Mouse (Mus musculus): ENCODE measurements around the gene Zfp981.
"Not testable (repeated sequence)": the region's sequence is repeated elsewhere in the genome, so short reads cannot be mapped to it uniquely, and the experiment has no call there.

The Zfp981 gene

GRCm38 (mm10) chr4:146485183-146485939 lies 16.5 kb upstream of the Zfp981 start:
- not testable (repeated sequence) for DNase-seq (ENCODE audit: low read depth, low spot score)

GRCm38 (mm10) chr4:146486753-146487152 lies 15.1 kb upstream of the Zfp981 start:
- not testable (repeated sequence) for DNase-seq (ENCODE audit: low read depth, low spot score)

- DNase-seq (ENCODE audit: low read depth, low spot score) = not testable (repeated sequence)
Measured at GRCm38 (mm10) chr4:146489196-146489595, 12.6 kb upstream of the Zfp981 start.

- not testable (repeated sequence) for DNase-seq (ENCODE audit: low read depth, low spot score)
Measured at GRCm38 (mm10) chr4:146491993-146492392, 9.8 kb upstream of the Zfp981 start.

GRCm38 (mm10) chr4:146492439-146492838 lies 9.4 kb upstream of the Zfp981 start:
- DNase-seq (ENCODE audit: low read depth, low spot score) = no peak

GRCm38 (mm10) chr4:146492851-146493250 lies 9.0 kb upstream of the Zfp981 start:
- DNase-seq (ENCODE audit: low read depth, low spot score) = no peak

GRCm38 (mm10) chr4:146493319-146493907 lies 8.4 kb upstream of the Zfp981 start:
- DNase-seq (ENCODE audit: low read depth, low spot score) = not testable (repeated sequence)

GRCm38 (mm10) chr4:146494980-146495379 lies 6.8 kb upstream of the Zfp981 start:
- DNase-seq (ENCODE audit: low read depth, low spot score) = no peak

GRCm38 (mm10) chr4:146497695-146498275 lies 4.0 kb upstream of the Zfp981 start:
- DNase-seq (ENCODE audit: low read depth, low spot score) = not testable (repeated sequence)

GRCm38 (mm10) chr4:146509029-146509428 lies 7.2 kb downstream of the Zfp981 start:
- DNase-seq (ENCODE audit: low read depth, low spot score) = not testable (repeated sequence)

- DNase-seq (ENCODE audit: low read depth, low spot score) = not testable (repeated sequence)
Measured at GRCm38 (mm10) chr4:146511871-146512270, 10.0 kb downstream of the Zfp981 start.

GRCm38 (mm10) chr4:146516474-146516873 lies 14.6 kb downstream of the Zfp981 start:
- no peak for DNase-seq (ENCODE audit: low read depth, low spot score)

- DNase-seq (ENCODE audit: low read depth, low spot score) = not testable (repeated sequence)
Measured at GRCm38 (mm10) chr4:146517150-146517549, 15.3 kb downstream of the Zfp981 start.

GRCm38 (mm10) chr4:146520723-146521122 lies 18.9 kb downstream of the Zfp981 start:
- no peak for DNase-seq (ENCODE audit: low read depth, low spot score)

- no peak for DNase-seq (ENCODE audit: low read depth, low spot score)
Measured at GRCm38 (mm10) chr4:146534574-146534973, 32.7 kb downstream of the Zfp981 start.

GRCm38 (mm10) chr4:146535883-146536282 lies 34.1 kb downstream of the Zfp981 start:
- no peak for DNase-seq (ENCODE audit: low read depth, low spot score)

GRCm38 (mm10) chr4:146579905-146580873 lies 78.4 kb downstream of the Zfp981 start:
- not testable (repeated sequence) for DNase-seq (ENCODE audit: low read depth, low spot score)
